Mouse (Mus musculus): ENCODE results near the gene Twf2.

- TF ChIP-seq CTCF (IDR thresholded peaks at IDR 0.05; ENCODE audit: low read depth) (peak; percentile 21; the same call in 1 of the 2 replicates), EP300 (IDR thresholded peaks at IDR 0.05; ENCODE audit: low read depth) (no peak)
Observed at GRCm38 (mm10) chr9:106156921-106157622, 45.8 kb upstream of the Twf2 start.
